Mouse (Mus musculus) kidney, adult 2 months (tissue): Measurements from ENCODE around the gene Ap4b1. TPM values are rescaled to one million over a fixed set of nuclear protein-coding genes. Genes with fewer than 3 reads are reported as not detected.

Experiments used
- DNase-seq: peaks from one replicate; pipeline ENCODE4 v3.0.0; 2021
- H3K27ac ChIP-seq: fragments of 200-500 bp; 2 replicates; pipeline ENCODE4 v1.5.1; 2012; ENCODE audit warnings: low read depth, low read length, control low read depth, inconsistent platforms; ENCODE audit not compliant: insufficient read depth
- H3K27me3 ChIP-seq: fragments of 200-500 bp; replicated peaks from 2 replicates; pipeline ENCODE4 v1.6.1; 2012; ENCODE audit warnings: mild to moderate bottlenecking, moderate library complexity, low read length, inconsistent platforms; ENCODE audit not compliant: control insufficient read depth, insufficient read depth
- H3K36me3 ChIP-seq: fragments of 200-500 bp; 2 replicates; pipeline ENCODE4 v1.6.1; 2012; ENCODE audit warnings: mild to moderate bottlenecking, moderate library complexity, low read length, inconsistent platforms; ENCODE audit not compliant: control insufficient read depth, insufficient read depth
- H3K4me1 ChIP-seq: fragments of 200-500 bp; 2 replicates; pipeline ENCODE4 v1.6.1; 2011; ENCODE audit warnings: low read length; ENCODE audit not compliant: control insufficient read depth, insufficient read depth
- H3K4me3 ChIP-seq: fragments of 200-500 bp; 2 replicates; pipeline ENCODE4 v1.5.1; 2011; ENCODE audit warnings: mild to moderate bottlenecking, low read depth, low read length, control low read depth; ENCODE audit not compliant: insufficient read depth
- CTCF ChIP-seq: fragments of 200-500 bp; conservative IDR thresholded peaks from 2 replicates; pipeline ENCODE4 v1.5.1; 2011; ENCODE audit warnings: low read depth, mild to moderate bottlenecking, control low read depth, low read length, moderate library complexity, mixed read lengths; ENCODE audit not compliant: insufficient read depth, insufficient read length
- POLR2A ChIP-seq: fragments of 200-500 bp; IDR thresholded peaks from one replicate; pipeline ENCODE4 v1.6.1; 2011; ENCODE audit warnings: low read depth, low read length, control low read depth
- WGBS: fragments of 180-500 bp; shearing (Covaris S2); methylation state at CpG from one replicate; pipeline ENCODE4 v1.1.7; 2018; 5-methylcytosine and 5-hydroxymethylcytosine counted together
- polyA plus RNA-seq: library from polyadenylated mRNA; depleted of rRNA; stranded (reverse); fragments of >200 nt; gene quantifications from 2 replicates; pipeline ENCODE4 v1.2.3, GENCODE M21; 2012

The Ap4b1 gene
- polyA plus RNA-seq, 1 experiment = 15.7 TPM

- TF ChIP-seq POLR2A (no peak), CTCF (no peak)
- 76% methylated on average over 6 of the region's 6 CpGs for WGBS
- Histone ChIP-seq H3K4me1 (peaks cover 20% of the 10 kb centered on the region), H3K36me3 (no peaks in the 10 kb centered on the region; the same call in 1 of the 2 replicates), H3K27me3 (no peaks in the 10 kb centered on the region), H3K4me3 (no peak overlapping the region), H3K27ac (no peak overlapping the region)
- no peak for DNase-seq
Observed at GRCm38 (mm10) chr3:103778660-103779059, 30.7 kb upstream of the Ap4b1 start.

- H3K4me1 ChIP-seq = peaks cover 20% of the 10 kb centered on the region
- 75% methylated on average over 7 of the region's 7 CpGs for WGBS
- no peaks in the 10 kb centered on the region; the same call in 1 of the 2 replicates for H3K36me3 ChIP-seq
- H3K4me3 ChIP-seq = no peak overlapping the region
- H3K27ac ChIP-seq = no peak overlapping the region
- DNase-seq = no peak
- TF ChIP-seq POLR2A (no peak), CTCF (no peak)
- H3K27me3 ChIP-seq = no peaks in the 10 kb centered on the region
Observed at GRCm38 (mm10) chr3:103779183-103779582, 30.1 kb upstream of the Ap4b1 start.

GRCm38 (mm10) chr3:103780271-103780670 lies 29.0 kb upstream of the Ap4b1 start:
- Histone ChIP-seq H3K27ac (no peak overlapping the region), H3K4me1 (peaks cover 23% of the 10 kb centered on the region), H3K36me3 (no peaks in the 10 kb centered on the region; the same call in 1 of the 2 replicates), H3K4me3 (no peak overlapping the region), H3K27me3 (no peaks in the 10 kb centered on the region)
- TF ChIP-seq CTCF = no peak
- no peak for TF ChIP-seq POLR2A
- no peak for DNase-seq
- WGBS = 93% methylated on average over 3 of the region's 3 CpGs

GRCm38 (mm10) chr3:103780777-103781176 lies 28.5 kb upstream of the Ap4b1 start:
- DNase-seq = no peak
- no peaks in the 10 kb centered on the region for H3K27me3 ChIP-seq
- peaks cover 25% of the 10 kb centered on the region for H3K4me1 ChIP-seq
- no peaks in the 10 kb centered on the region for H3K36me3 ChIP-seq
- no peak overlapping the region for H3K27ac ChIP-seq
- no peak overlapping the region for H3K4me3 ChIP-seq
- WGBS = 65% methylated on average over 5 of the region's 5 CpGs
- TF ChIP-seq CTCF (no peak), POLR2A (no peak)

GRCm38 (mm10) chr3:103782844-103783609 lies 26.3 kb upstream of the Ap4b1 start:
- DNase-seq = no peak
- Histone ChIP-seq H3K36me3 (no peaks in the 10 kb centered on the region), H3K27ac (peak overlapping the region; percentile 56), H3K4me3 (no peak overlapping the region), H3K4me1 (peaks cover 36% of the 10 kb centered on the region), H3K27me3 (no peaks in the 10 kb centered on the region)
- 74% methylated on average over 4 of the region's 4 CpGs for WGBS
- TF ChIP-seq POLR2A (no peak), CTCF (no peak)

GRCm38 (mm10) chr3:103787225-103787624 lies 22.1 kb upstream of the Ap4b1 start:
- Histone ChIP-seq H3K27me3 (no peaks in the 10 kb centered on the region), H3K4me1 (peaks cover 44% of the 10 kb centered on the region), H3K4me3 (no peak overlapping the region), H3K36me3 (no peaks in the 10 kb centered on the region), H3K27ac (peak overlapping the region; percentile 69; the same call in 1 of the 2 replicates)
- TF ChIP-seq CTCF = no peak
- no peak for TF ChIP-seq POLR2A
- 34% methylated on average over 7 of the region's 7 CpGs for WGBS
- no peak for DNase-seq

GRCm38 (mm10) chr3:103789096-103789495 lies 20.2 kb upstream of the Ap4b1 start:
- Histone ChIP-seq H3K36me3 (no peaks in the 10 kb centered on the region), H3K4me1 (peaks cover 36% of the 10 kb centered on the region), H3K27ac (peak overlapping the region; percentile 77), H3K4me3 (peak overlapping the region; percentile 44), H3K27me3 (no peaks in the 10 kb centered on the region)
- DNase-seq = peak; percentile 53
- TF ChIP-seq POLR2A (no peak), CTCF (no peak)
- WGBS = 28% methylated on average over 7 of the region's 7 CpGs
